Mouse (Mus musculus) myocyte (in vitro differentiated cells): Measurements from ENCODE around the gene Rbfox1. TPM values are rescaled to one million over a fixed set of nuclear protein-coding genes. Genes with fewer than 3 reads are reported as not detected.

Source experiments
- H3K27me3 ChIP-seq: one replicate; pipeline ENCODE4 v1.6.1; 2011; ENCODE audit not compliant: control insufficient read depth, insufficient read depth, insufficient read length
- H3K36me3 ChIP-seq: one replicate; pipeline ENCODE4 v1.6.1; 2011; ENCODE audit not compliant: control insufficient read depth, insufficient read depth
- H3K4me2 ChIP-seq: one replicate; pipeline ENCODE4 v1.6.1; 2011; ENCODE audit warnings: low read depth, control low read depth
- H3K4me3 ChIP-seq: one replicate; pipeline ENCODE4 v1.5.1; 2011; ENCODE audit warnings: mild to moderate bottlenecking, control low read depth, moderate library complexity
- H3K79me2 ChIP-seq: one replicate; pipeline ENCODE4 v1.6.1; 2011; ENCODE audit not compliant: control insufficient read depth, insufficient read depth
- H3ac ChIP-seq: one replicate; pipeline ENCODE4 v1.6.1; 2011; ENCODE audit not compliant: control insufficient read depth, insufficient read length
- CEBPB ChIP-seq: IDR thresholded peaks from 2 replicates; pipeline ENCODE4 v1.6.1; 2011; ENCODE audit warnings: mild to moderate bottlenecking, moderate library complexity; ENCODE audit not compliant: poor library complexity, insufficient read depth, severe bottlenecking
- E2F4 ChIP-seq: IDR thresholded peaks from one replicate; pipeline ENCODE4 v1.6.1; 2011; ENCODE audit warnings: mild to moderate bottlenecking, control low read depth, moderate library complexity; ENCODE audit not compliant: insufficient read depth
- MAX ChIP-seq: IDR thresholded peaks from one replicate; pipeline ENCODE4 v1.6.1; 2011; ENCODE audit warnings: low read depth, mild to moderate bottlenecking, control low read depth
- MYOD1 ChIP-seq, 3 experiments: IDR thresholded peaks; one replicate each; pipeline ENCODE4 v1.6.1; 2011; ENCODE audit warnings: control low read depth in 2 of 3, low read depth in 2 of 3, mild to moderate bottlenecking in 2 of 3, moderate library complexity in 1 of 3; ENCODE audit not compliant: insufficient read length in 2 of 3, control insufficient read depth in 1 of 3
- MYOG ChIP-seq, 3 experiments: IDR thresholded peaks; one replicate each; pipeline ENCODE4 v1.6.1; 2011; ENCODE audit warnings: control low read depth in 2 of 3, low read depth in 2 of 3, mild to moderate bottlenecking in 2 of 3; ENCODE audit not compliant: insufficient read length in 2 of 3, control insufficient read depth in 1 of 3, insufficient read depth in 1 of 3
- POLR2A ChIP-seq: IDR thresholded peaks from one replicate; pipeline ENCODE4 v1.6.1; 2011; ENCODE audit warnings: low read depth, mild to moderate bottlenecking, control low read depth, moderate library complexity; ENCODE audit not compliant: insufficient read length
- POLR2AphosphoS2 ChIP-seq: IDR thresholded peaks from one replicate; pipeline ENCODE4 v1.6.1; 2011; ENCODE audit warnings: low read depth, control low read depth; ENCODE audit not compliant: insufficient read length
- REST ChIP-seq: IDR thresholded peaks from one replicate; pipeline ENCODE4 v1.6.1; 2011; ENCODE audit warnings: mild to moderate bottlenecking, control low read depth, moderate library complexity; ENCODE audit not compliant: insufficient read depth, insufficient read length
- SRF ChIP-seq: IDR thresholded peaks from one replicate; pipeline ENCODE4 v1.6.1; 2011; ENCODE audit warnings: low read depth; ENCODE audit not compliant: control insufficient read depth, insufficient read length
- TCF12 ChIP-seq: IDR thresholded peaks from one replicate; pipeline ENCODE4 v1.6.1; 2011; ENCODE audit warnings: mild to moderate bottlenecking, control low read depth; ENCODE audit not compliant: poor library complexity, insufficient read depth, severe bottlenecking
- TCF3 ChIP-seq: IDR thresholded peaks from one replicate; pipeline ENCODE4 v1.6.1; 2011; ENCODE audit warnings: low read depth, control low read depth; ENCODE audit not compliant: insufficient read length
- USF1 ChIP-seq: IDR thresholded peaks from one replicate; pipeline ENCODE4 v1.6.1; 2011; ENCODE audit warnings: low read depth, mild to moderate bottlenecking, control low read depth, moderate library complexity
- polyA plus RNA-seq: library from polyadenylated mRNA; unstranded; fragments of >200 nt; fragmentation: generic; extraction: Trizol; gene quantifications from one replicate; pipeline ENCODE4 v1.2.1, GENCODE M21; 2012; ENCODE audit warnings: missing spikeins

The Rbfox1 gene
- polyA plus RNA-seq, 1 experiment = 8.3 TPM

GRCm38 (mm10) chr16:6861656-6862055, 976.5 kb downstream of the Rbfox1 start:
- no peaks in the 10 kb centered on the region for H3K36me3 ChIP-seq
- no peaks in the 10 kb centered on the region for H3K27me3 ChIP-seq
- no peak overlapping the region for H3K4me2 ChIP-seq
- TF ChIP-seq POLR2AphosphoS2 (no peak), CEBPB (no peak), MYOG (IDR thresholded peaks at IDR 0.05; ENCODE audit: control insufficient read depth in 1 of 3, insufficient read depth in 1 of 3, insufficient read length in 2 of 3, low read depth in 2 of 3) (no peak), MAX (no peak), POLR2A (no peak), SRF (no peak), TCF12 (no peak), USF1 (no peak), E2F4 (no peak), REST (no peak), MYOD1 (IDR thresholded peaks at IDR 0.05; ENCODE audit: control insufficient read depth in 1 of 3, insufficient read length in 2 of 3, low read depth in 2 of 3) (no peak), TCF3 (no peak)
- H3K4me3 ChIP-seq = no peak overlapping the region
- no peak overlapping the region for H3ac ChIP-seq
- H3K79me2 ChIP-seq = no peaks in the 10 kb centered on the region

- no peaks in the 10 kb centered on the region for H3K27me3 ChIP-seq
- H3ac ChIP-seq = no peak overlapping the region
- H3K4me2 ChIP-seq = no peak overlapping the region
- TF ChIP-seq CEBPB = no peak
- TF ChIP-seq MYOD1 (IDR thresholded peaks at IDR 0.05; ENCODE audit: control insufficient read depth in 1 of 3, insufficient read length in 2 of 3, low read depth in 2 of 3) = peak in 2 of 3 experiments; percentile 84 to 91
- H3K4me3 ChIP-seq = no peak overlapping the region
- no peaks in the 10 kb centered on the region for H3K79me2 ChIP-seq
- no peaks in the 10 kb centered on the region for H3K36me3 ChIP-seq
These were observed 997.7 kb downstream of the Rbfox1 start for GRCm38 (mm10) chr16:6882683-6883430.

GRCm38 (mm10) chr16:6883798-6884197, 998.6 kb downstream of the Rbfox1 start:
- TF ChIP-seq MYOG (IDR thresholded peaks at IDR 0.05; ENCODE audit: control insufficient read depth in 1 of 3, insufficient read depth in 1 of 3, insufficient read length in 2 of 3, low read depth in 2 of 3) (no peak), MAX (no peak), USF1 (no peak), TCF3 (no peak), MYOD1 (IDR thresholded peaks at IDR 0.05; ENCODE audit: control insufficient read depth in 1 of 3, insufficient read length in 2 of 3, low read depth in 2 of 3) (no peak), POLR2AphosphoS2 (no peak), TCF12 (no peak), SRF (no peak), POLR2A (no peak), E2F4 (no peak), REST (no peak), CEBPB (no peak)
- Histone ChIP-seq H3K4me3 (no peak overlapping the region), H3K4me2 (no peak overlapping the region), H3K79me2 (no peaks in the 10 kb centered on the region), H3K27me3 (no peaks in the 10 kb centered on the region), H3K36me3 (no peaks in the 10 kb centered on the region), H3ac (no peak overlapping the region)

DNA sequence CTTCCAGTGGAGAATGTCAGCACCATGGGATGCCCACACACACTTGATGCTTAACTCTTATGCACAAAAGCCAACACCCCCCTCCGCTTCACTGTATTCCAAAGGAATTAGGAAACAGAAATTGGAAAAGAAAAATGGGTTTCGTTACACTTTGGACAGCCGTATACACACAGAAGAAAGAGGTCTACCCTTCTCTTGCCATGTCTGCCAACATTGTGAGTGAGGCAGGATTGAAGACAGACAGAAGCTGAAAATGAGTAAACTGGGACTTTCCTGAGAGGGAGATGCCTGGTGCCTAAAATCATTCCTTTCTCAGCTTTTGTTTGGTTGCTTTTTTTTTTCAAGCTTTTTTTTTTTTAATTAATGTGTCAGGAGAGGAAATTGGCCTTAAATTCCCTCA, 1000.5 kb downstream of the Rbfox1 start:
- TF ChIP-seq MAX = no peak
- no peak for TF ChIP-seq TCF3
- no peak for TF ChIP-seq REST
- no peak for TF ChIP-seq MYOG (IDR thresholded peaks at IDR 0.05; ENCODE audit: control insufficient read depth in 1 of 3, insufficient read depth in 1 of 3, insufficient read length in 2 of 3, low read depth in 2 of 3)
- TF ChIP-seq CEBPB = no peak
- TF ChIP-seq E2F4 = no peak
- TF ChIP-seq SRF = no peak
- TF ChIP-seq USF1 = no peak
- no peak for TF ChIP-seq POLR2A
- no peak for TF ChIP-seq TCF12
- TF ChIP-seq MYOD1 (IDR thresholded peaks at IDR 0.05; ENCODE audit: control insufficient read depth in 1 of 3, insufficient read length in 2 of 3, low read depth in 2 of 3) = no peak
- no peak for TF ChIP-seq POLR2AphosphoS2

GRCm38 (mm10) chr16:6889221-6889620, 1004.1 kb downstream of the Rbfox1 start:
- no peaks in the 10 kb centered on the region for H3K27me3 ChIP-seq
- no peak overlapping the region for H3ac ChIP-seq
- no peak overlapping the region for H3K4me3 ChIP-seq
- H3K79me2 ChIP-seq = no peaks in the 10 kb centered on the region
- H3K4me2 ChIP-seq = peak overlapping the region; percentile 75
- TF ChIP-seq SRF = peak; percentile 68
- peak in 2 of 3 experiments; percentile 15 to 29 for TF ChIP-seq MYOD1 (IDR thresholded peaks at IDR 0.05; ENCODE audit: control insufficient read depth in 1 of 3, insufficient read length in 2 of 3, low read depth in 2 of 3)
- TF ChIP-seq REST = no peak
- no peak for TF ChIP-seq USF1
- H3K36me3 ChIP-seq = no peaks in the 10 kb centered on the region

More for the DNA sequence above, 1000.5 kb downstream of the Rbfox1 start:
- Histone ChIP-seq H3K4me3 (no peak overlapping the region), H3K79me2 (no peaks in the 10 kb centered on the region), H3K27me3 (no peaks in the 10 kb centered on the region), H3ac (no peak overlapping the region), H3K4me2 (no peak overlapping the region), H3K36me3 (no peaks in the 10 kb centered on the region)
